Mouse (Mus musculus) adrenal gland, adult 18-20 months (tissue): ENCODE results near the gene Ascl2. TPM values are rescaled to one million over a fixed set of nuclear protein-coding genes. Genes with fewer than 3 reads are reported as not detected.
A peak's percentile ranks its signal among the peaks of the same experiment; 100 is the strongest.

Experiments
- DNase-seq, 2 experiments: peaks; one replicate each; pipeline ENCODE4 v3.0.0; 2021 to 2022; ENCODE audit warnings: low spot score in 2 of 2
- total RNA-seq, 2 experiments: library from RNA; stranded (reverse); gene quantifications; 1 replicate in 1 of 2; 2 replicates in 1 of 2; pipeline ENCODE4 v1.2.3; 2021

The Ascl2 gene
- total RNA-seq, 2 experiments from 2014 or later = 0.26 to 0.40 TPM

DNA sequence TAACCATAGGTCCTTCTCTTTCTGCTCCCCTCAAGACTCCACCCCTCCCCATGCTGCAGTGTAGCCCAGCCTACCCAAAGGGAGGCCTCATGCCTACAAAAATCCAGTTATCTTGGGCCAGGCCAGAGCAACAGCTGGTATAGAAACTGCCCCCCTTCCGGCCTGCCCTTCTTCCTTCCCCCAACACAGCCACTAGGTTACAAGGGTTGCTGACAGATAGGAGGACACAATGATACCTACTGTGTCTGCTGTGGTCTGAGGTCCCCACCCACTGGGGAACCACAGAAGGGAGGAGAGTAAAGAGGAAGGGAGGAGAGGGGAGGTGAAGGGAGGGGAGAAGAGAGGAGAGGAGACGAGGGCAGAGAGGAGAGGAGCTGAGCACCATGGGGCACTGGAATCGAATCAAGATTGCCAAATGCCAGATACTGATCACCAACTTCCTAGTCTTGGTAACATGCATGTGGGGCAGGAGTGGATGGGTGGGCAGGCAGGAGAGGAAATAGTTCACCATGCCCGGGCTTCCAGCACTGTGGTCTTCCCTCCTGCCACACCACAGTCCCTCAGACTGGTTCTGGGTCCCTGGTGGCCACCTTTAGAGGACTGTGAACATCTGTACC lies 35.8 kb upstream of the Ascl2 start, which contains the start of gene Tspan32:
Tspan32 (plus strand) TSS at position 320 of the 617 bp plus-strand sequence.
- no peak for DNase-seq

DNA sequence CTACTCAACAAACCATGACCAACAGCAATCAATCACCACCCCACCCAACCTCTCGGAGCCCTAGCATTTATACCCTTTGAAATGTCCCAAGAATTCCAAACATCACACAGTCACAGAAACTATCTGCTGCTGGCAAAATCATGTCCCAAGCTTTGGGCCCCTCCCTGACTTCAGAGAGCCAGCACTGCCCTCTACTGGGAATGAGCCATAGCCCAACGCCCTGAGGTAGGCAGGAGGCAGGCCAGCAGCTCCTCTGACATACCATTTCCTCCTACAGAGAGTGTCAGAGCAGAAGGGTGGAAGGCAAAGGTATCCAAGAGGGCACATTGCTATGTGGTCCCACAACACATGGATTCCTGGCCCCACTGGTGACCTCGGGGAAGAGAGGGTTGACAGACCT lies 33.6 kb upstream of the Ascl2 start:
- DNase-seq = peak in 1 of 2 experiments; percentile 27

DNA sequence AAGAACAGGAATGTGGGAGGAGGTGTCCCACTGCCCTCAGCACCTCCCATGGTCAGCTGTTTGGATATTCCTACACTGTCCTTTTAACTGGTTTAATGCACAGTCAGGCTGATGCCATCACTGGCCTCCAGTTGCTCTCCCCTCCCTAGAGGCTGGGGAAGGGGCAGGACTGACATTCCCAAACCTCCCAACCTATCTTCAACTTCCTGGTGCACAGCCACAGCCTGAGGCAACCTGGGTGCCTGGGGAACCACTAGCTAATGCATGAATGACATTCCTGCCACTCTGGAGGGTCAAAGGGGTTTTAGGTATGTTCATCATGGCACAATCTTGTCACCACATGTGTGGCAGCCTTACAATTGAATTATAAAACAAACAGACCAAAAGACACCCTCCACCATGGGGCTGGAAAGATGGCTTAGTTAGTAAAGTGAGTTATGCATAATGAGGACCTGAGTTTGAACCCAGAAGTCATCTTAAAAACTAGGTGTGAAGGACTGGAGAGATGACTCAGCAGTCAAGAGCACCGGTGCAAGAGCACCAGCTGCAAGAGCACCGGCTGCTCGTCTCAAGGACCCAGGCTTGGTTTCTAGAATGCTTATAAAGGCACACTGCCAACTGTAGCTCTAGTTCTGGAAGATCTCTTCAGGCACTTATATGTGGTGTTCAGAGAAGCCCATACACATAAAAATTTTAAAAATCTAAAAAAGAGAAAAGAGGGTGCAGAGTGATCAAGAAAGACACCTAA lies 28.5 kb upstream of the Ascl2 start:
- DNase-seq = no peak

DNA sequence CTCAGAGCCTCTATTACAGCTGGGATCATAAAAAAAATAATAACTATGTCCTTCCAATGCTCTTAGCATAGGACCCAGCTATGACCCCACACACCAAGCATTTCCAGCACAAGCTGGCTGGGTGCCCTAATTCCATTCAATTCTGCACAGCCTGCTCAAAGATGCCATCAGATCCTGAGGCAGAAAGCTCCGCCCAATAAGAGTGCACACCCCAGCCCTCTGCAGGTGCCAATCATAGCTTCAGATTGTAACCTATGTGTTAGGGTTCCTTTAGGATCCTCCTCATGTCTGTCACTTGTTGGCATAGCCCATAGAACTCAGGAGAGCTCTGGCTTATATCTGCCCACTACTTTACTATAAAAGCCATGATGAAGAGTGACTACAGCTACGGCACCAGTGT lies 27.9 kb upstream of the Ascl2 start:
- no peak for DNase-seq

DNA sequence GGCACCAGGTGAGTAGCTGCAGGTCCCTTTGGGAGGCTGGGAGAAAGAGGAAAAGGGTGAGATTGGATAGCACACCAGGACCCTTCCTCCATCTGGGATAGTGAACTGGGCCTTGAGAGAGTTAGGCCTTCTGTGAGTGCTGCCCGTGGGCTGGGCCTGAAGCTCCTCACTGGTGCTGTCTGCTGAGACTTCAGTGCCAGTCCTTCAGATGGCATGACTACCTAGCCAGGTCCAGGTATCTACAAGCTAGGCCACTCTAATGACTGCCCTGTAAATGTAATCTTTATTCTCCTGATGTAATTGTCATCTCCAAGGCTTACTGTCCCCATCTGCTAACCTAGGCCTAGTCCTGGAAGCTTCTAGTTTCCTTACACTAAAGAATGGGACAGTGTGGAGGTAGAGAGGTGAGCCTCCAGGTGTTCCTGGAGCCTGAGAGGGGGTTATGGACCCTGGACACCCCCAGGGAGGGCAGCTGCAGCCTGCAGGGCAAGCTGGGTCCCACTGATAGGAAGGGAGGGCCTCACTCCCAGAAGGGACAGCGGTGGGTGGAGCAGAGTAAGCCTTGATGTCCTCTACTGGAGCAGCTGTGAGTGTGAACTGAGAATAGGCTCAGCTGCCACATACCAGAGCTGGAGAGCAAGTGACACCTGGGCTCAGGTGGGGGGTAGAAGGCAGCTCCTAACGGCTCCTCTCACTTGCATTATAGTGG lies 26.7 kb upstream of the Ascl2 start:
- DNase-seq = no peak

DNA sequence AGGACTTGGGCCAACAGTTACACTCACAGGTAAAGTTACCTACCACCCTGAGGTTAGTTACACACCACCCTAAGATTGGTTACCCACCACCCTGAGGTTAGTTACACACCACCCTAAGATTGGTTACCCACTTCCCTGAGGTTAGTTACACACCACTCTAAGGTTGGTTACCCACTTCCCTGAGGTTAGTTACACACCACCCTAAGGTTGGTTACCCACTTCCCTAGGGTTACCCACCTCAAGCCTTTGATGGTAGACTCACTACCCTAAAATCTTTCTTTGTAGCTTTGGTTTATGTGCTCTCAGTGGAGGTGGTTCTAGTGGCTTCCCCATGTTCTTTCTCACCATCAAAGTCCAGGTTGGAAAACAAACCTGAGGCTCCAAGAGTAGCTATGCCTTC lies 25.9 kb upstream of the Ascl2 start:
- no peak for DNase-seq

DNA sequence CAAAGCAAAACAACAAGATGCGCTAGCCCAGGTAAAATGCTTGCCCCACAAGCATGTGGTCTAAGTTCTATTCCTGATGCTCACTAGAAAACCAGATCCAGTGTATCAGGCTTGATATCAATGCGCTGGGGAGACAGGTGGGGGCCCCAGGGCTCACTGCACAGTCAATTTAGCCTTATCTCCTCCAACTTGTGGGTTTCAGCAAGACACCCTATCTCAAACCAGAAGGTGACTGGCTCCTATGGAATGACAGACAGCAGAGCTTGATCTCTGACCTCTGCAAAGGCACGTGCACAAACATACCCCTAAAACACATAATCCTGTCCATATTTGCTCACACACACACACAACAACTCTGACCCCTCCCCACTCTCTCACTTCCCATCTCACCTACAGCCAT lies 18.7 kb upstream of the Ascl2 start:
- no peak for DNase-seq

DNA sequence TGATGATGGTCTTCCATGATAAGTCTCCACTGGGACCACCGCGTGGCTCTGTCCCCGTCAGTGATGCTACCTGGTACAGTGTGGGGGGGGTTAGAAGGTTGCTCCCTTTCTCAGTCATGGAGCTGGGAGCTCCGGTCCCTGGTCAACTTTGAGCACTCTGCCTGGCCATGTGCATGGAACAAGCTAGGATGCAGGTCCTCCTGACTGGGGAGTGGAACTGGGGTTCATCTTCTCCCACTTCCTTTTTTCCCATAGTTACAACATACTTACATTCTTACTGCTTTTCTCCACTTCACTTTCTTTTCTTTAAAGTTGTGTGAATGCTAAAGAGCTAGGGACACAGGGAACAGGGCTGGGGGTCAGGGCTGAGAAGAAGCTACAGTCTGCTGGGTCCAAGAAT lies 16.1 kb upstream of the Ascl2 start:
- no peak for DNase-seq

DNA sequence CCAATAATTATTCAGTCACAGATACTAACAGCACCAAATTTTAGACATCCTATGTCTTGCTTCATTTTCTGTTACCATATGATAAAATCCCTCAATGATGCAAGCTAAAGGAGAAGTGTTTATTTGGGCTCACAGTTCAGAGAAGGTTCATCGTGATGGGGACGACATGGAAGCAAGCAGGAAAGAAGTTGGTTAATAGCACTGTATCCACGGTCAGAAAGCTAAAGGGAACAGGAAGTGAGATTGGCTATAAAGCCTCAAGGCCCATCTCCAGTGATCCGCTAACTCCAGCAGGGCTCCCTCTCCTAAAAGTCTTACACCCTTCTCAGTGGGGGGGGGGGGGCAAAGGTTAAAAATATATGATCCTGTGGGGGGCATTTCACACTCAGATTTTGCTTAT lies 12.8 kb upstream of the Ascl2 start:
- DNase-seq = no peak

DNA sequence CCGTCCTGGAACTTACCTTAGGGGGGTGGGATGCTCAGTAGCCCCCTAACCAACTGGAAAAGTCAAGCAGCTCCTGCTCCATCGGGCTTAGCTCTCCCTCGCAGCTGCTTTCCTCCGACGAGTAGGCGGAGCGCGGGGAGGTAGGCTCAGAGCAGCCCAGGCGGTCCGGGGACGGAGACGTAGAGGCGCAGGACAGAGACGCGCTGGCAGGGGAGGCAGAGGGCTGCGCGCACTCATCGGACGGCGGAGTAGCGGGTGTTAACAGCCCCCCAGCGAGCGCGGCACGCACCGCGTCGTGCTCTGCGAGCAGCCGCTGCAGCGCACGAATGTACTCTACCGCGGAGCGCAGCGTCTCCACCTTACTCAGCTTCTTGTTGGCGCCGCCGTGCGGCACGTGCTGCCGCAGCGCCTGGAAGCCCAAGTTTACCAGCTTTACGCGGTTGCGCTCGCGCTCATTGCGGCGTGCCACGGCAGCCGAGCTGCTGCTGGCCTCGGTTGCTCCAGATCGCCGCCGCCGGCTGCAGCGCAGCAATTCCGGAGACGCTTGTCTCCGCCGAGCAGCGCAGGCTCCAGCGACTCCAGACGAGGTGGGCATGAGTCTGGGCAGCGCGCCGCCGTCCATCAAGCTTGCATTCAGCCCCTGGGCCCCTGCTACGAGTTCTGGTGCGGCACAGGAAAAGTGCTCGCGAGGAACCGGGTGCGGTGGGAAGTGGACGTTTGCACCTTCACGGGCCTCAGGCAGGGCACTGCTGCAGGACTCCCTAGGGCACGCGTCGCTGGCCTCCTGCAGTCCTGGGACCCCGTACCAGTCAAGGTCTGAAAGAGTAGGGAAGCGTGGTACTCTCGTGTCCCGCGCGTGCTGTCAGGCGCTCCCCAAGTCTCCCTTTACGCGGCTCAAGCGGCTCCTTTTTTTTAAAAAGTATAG lies 918 bp downstream of the Ascl2 start:
- DNase-seq = peak; percentile 38 to 56

DNA sequence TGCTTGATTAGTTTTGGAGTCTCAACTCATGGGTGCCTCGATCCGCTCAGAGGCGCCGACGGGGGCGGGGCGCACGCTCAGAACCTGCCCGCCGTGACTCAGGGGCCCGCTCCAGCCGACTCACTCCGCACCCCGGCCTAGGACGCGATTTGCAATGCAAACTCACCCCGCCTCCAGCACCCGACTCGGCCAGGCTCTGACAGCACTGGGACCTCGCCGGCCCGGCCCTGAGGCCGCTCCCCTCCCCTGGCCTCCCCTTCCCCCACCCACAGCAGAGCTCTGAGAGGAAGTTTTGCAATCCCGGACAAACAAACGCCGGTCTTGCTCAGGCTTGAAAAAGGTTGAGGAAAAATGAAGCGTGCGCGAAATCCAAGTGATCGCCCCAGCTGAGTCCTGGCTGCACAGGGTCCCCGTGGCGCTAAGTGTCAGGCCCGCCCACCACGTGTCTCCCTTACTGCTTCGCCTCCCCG lies 1.6 kb downstream of the Ascl2 start:
- peak; percentile 46 to 59 for DNase-seq

DNA sequence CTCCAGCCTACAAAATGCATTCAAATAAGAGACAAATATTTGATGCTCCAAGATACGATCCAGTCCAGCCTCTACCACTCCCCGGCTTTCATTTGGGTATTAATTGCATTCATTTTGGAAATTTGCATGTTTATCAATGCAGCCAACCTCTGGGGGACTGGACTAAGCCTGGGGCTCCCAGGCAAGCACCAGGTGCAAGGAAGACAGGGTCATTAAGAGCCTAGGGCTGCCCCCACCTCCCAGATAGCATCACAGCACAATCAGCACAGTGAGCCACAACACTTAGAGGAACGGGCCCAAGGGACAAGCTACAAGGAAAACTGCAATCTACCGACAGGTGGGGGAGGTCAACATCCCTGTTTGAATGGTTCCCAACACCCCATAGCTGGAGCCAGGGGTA lies 9.3 kb downstream of the Ascl2 start:
- no peak for DNase-seq

DNA sequence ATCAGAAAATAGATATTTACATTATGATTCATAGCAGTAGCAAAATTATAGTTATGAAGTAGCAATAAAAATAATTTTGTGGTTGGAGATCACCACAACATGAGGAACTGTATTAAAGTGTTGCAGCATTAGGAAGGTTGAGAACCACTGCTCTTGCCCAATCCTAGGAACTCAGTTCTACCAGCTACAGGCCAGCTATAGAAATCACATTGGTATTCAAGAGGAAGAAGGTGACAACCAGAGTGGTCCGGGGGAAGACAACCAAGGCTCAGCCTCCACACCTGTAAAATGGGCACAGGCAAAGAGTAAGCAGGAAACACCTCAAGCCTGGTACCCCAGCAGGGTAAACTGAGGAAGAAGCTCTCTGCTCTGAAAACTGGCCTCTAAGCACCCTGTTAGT lies 10.2 kb downstream of the Ascl2 start:
- DNase-seq = no peak

DNA sequence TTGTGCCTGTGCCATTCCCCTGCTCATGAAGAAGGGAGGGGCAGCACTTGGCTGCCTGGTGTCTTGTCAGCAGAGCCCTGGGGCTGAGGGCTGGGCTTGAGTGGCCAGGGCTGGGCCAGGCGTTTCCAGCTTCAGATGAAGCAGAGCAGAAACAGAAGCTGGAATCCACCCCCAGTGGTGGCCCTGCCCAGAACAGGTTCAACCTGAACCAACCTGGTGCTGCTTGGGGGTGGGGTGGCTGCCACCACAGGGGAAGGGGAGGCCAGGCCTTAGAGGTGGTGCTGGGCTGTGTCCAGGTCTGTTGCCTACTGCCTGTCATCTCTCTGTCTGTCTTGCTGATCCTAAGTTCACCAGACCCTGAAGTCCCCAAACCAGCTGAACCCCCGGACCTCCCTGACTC lies 13.0 kb downstream of the Ascl2 start:
- no peak for DNase-seq

DNA sequence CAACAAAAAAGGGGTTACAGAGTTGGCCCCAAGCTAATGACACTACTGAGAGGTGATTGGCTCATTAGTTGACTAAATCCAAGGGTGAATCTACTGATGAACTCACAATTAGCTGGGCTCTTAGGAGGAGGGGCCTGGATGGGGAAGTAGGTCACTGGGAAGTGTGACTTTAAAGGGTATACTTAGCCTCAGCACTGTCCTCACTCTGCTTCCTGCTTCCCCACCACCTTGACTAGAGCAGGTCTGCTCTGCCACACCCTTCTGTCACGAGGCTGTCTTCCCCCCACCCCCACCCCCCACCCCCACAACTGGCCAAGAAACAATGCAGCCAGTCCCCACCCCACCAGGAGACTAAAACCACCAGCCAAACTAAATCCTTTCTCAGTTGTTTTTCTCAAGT lies 19.5 kb downstream of the Ascl2 start:
- no peak for DNase-seq

DNA sequence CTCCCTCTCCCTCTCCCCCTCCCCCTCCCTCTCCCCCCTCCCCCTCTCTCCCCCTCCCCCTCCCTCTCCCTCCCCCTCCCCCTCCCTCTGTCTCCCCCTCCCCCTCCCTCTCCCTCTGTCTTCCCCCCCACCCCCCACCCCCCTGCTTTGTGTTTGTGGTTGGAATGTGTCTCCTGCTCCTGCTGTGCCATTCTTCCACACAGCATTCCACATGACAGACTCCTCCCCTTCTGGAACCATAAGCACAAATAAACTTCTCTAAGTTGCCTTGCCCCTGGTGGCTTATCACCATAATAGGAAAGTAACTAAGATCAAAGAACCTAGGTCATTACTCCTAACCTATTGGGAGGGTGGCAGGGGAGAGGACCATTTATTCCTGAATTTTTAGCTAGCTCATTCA lies 31.4 kb downstream of the Ascl2 start:
- no peak for DNase-seq

DNA sequence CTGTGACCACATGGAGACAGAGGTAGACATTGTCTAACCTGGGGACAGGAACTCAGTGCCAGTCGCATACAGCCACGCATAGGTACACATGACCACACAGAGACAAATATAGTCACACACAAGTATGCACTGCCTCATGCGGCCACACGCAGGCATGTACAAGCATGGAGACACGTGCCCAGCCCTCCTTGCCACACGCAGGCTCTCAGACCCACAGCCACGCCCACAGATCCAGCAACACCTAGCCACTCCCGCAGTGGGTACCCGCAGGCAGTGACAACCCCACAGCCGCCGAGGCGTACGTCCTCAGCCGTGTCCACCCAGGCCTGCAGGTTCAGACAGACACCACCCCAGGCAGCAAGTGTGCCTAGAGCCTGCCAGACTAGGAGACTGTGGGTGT lies 33.4 kb downstream of the Ascl2 start:
- DNase-seq = no peak

DNA sequence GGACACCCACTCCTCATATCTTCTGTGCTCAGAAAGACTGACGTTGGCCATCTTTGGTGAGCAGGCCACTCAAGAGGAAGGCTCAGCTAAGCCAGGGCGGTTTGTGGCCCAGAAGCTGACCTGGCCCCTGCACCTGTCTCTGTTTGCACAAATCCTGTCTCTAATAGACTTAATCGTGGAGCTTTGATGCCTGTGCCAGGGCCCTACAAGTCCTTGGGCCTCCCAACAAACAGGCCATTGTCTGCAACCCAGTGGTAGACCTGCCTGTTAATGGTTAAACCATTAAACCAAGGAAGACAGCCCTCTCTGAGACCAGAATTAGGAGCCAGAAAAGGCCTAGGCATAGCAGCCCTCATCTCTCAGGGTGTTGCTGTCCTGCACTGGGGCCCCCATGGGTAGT lies 36.6 kb downstream of the Ascl2 start:
- no peak for DNase-seq

DNA sequence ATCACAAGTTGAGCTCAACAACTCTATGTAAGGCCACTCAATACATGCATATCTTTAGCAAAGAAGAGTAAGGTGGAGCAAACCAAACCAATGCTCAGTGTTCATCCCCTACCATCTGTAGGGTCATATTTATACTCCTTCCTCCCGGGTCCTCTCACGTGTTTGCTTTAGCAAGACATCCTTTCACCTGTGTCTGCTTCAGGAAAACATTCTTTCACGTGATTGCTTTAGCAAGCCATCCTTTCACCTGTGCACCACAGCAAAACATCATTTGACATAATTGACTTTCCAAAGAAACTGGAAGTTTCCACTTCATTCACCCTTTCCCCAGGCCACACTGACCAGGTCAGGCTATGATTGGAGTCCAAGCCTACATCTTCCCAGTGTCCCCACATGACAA lies 38.0 kb downstream of the Ascl2 start, which contains the start of gene Th:
Th (minus strand) TSS at position 101 of the 400 bp plus-strand sequence.
- DNase-seq = no peak

DNA sequence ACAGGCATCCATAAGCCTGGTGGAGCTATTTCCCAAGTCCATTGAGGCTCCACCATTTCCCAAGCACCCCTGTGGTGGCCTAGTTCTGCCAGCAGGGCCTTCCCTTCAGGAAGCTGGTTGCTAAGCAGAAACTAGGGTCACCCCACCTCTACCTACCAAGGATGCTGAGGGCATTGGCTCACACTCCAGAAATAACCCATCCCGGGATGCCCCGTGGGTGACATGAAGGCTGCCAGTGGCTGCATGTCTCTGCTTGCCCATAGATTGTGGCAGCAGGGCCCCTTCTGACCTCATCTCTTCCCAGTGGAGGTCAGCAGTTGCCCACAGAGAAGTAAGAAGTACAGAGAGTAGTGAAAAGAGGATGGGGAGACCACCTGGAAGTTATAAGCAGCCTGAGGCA lies 39.5 kb downstream of the Ascl2 start:
- no peak for DNase-seq

DNA sequence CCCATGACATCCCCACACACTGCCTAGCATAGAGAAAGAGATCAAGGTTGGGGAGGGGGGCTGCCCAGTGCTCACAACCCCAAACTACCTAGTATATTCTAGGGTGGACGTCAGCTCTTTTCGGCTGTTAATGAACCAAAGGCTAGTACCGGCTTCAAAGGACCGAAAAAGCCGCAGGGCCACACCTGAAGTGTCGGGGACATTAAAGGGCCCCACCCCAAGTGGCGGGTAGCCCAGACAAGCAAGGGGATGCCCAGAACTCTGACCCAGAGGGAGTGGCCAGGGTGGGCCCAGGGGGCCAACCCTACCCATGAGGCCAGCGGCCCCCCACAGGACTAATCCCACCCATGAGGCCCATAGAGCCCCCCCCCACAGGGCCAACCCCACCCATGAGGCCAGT lies 41.8 kb downstream of the Ascl2 start:
- DNase-seq = no peak
